Mouse (Mus musculus): ENCODE measurements around the gene Hscb. TPM values are rescaled to one million over a fixed set of nuclear protein-coding genes. Genes with fewer than 3 reads are reported as not detected.
A peak's percentile ranks its signal among the peaks of the same experiment; 100 is the strongest.

Gene Hscb
- polyA plus RNA-seq, 1 experiment: 7.9 TPM

DNA sequence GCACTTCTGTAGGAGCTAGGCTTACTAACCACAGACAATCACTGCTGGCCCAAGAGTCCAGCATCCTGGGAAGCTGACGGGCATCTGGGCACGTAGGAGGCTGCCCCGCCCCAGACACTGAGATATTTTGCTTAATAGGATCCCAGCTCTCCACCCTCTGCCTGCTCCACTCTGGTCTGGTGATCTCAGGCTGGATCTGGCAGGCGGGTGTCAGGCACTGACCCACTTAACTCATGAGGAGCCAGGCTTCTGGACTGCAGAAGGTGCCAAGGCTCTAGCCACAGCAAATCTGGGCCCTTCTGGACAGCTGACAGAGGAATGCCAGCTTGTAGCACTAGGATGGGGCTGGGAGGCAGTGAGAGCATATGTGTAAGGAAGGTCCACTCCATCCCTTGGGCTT is 37.4 kb downstream of the Hscb start:
- TF ChIP-seq CTCF (IDR thresholded peaks at IDR 0.05; ENCODE audit: borderline replicate concordance, extremely low read depth, insufficient read depth, insufficient read length) (no peak), POLR2A (IDR thresholded peaks at IDR 0.05; ENCODE audit: borderline replicate concordance, extremely low read depth, insufficient read depth, insufficient read length, poor library complexity, severe bottlenecking) (no peak)
- no peak for DNase-seq (ENCODE audit: low read depth)

DNA sequence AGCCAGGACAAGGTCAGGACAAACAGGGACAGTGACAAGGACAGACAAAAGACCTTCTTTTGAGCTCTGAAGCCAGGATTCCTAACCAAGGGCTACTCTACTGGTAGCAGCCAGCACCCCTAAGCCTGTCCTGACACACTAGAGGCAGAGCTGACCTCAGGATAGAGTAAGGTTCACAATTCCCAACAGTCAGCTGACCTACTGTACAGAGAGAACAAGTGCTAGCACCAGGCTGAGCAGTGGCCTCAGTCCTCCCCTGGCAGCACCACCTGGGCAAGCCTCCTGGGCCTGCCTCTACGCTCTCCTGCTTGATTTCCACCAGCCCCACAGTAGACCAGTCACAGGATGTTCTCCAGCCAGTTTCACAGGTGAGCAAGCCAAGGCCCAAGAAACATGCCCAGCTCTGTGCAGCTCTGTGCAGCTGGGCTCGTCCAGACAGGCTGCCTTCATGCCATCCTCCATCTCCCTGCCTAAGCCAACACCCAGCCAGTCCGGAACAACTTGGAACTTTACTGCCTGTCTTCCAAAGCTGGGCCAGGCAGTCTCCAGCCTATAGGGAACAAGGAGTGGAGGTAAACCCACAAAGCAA is 38.4 kb downstream of the Hscb start:
- TF ChIP-seq POLR2A (IDR thresholded peaks at IDR 0.05; ENCODE audit: borderline replicate concordance, extremely low read depth, insufficient read depth, insufficient read length, poor library complexity, severe bottlenecking): no peak
- no peak for TF ChIP-seq CTCF (IDR thresholded peaks at IDR 0.05; ENCODE audit: borderline replicate concordance, extremely low read depth, insufficient read depth, insufficient read length)
- no peak for DNase-seq (ENCODE audit: low read depth)

DNA sequence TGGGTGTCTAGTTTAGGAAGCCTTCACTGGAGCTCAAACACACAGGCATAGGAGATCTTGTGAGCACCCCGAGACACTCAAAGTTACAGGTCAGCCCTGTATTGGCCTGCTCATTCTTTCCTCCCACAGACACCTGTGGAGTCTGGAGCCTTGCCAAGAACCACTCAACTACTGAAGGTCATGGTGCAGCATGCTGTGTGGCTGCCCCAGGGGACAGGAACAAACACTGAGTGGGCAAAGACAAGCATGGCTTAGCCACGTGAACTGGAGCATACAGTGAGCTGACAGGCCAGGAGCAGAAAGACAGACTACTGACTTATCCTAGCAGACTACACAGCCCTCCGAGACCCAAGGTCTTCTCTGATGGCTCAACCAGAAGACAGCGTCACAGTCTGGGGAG is 41.9 kb downstream of the Hscb start:
- peak; percentile 8 for DNase-seq (ENCODE audit: low read depth)
- TF ChIP-seq CTCF (IDR thresholded peaks at IDR 0.05; ENCODE audit: borderline replicate concordance, extremely low read depth, insufficient read depth, insufficient read length) (no peak), POLR2A (IDR thresholded peaks at IDR 0.05; ENCODE audit: borderline replicate concordance, extremely low read depth, insufficient read depth, insufficient read length, poor library complexity, severe bottlenecking) (no peak)

DNA sequence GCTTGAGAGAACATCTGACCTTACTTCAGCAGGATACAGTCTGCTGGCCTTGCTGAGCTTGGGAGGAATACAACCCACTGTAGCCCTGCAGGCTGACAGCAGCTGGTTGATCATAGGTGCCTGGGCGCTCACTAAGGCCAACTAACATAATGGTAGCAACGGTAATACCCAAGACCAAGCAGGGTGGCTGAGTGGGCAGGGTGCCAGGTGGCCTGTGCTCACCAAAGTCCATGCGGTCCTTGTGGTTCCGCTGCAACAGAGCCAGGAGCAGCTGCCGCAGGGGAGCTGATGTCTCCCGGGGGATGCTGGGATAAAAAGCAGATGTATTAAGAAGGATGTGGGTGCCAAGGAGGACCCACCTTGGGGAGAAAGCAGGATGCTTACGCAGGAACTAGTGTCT is 45.2 kb downstream of the Hscb start:
- TF ChIP-seq POLR2A (IDR thresholded peaks at IDR 0.05; ENCODE audit: borderline replicate concordance, extremely low read depth, insufficient read depth, insufficient read length, poor library complexity, severe bottlenecking) (no peak), CTCF (IDR thresholded peaks at IDR 0.05; ENCODE audit: borderline replicate concordance, extremely low read depth, insufficient read depth, insufficient read length) (no peak)
- DNase-seq (ENCODE audit: low read depth): no peak

DNA sequence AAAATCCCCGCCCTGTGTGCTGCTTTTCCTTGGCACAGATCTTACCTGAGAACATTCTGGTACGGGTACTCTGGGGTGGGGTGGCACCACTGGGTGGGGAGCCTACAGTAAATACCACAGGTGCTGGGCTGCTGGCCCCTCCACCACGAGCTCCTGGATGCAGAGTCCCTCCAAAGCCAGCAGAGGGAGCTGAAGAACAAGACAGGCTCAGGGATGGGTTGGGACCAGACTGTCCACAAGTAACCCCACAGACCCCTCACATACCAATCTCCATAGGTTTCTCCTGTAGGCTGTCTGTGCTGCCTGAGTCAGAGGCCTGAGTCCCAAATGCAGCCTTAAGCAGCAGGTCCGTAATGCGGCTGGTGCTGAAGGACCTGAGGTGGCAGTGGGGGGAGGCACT is 50.9 kb downstream of the Hscb start:
- DNase-seq (ENCODE audit: low read depth): peak; percentile 66
- TF ChIP-seq CTCF (IDR thresholded peaks at IDR 0.05; ENCODE audit: borderline replicate concordance, extremely low read depth, insufficient read depth, insufficient read length) (peak; percentile 79), POLR2A (IDR thresholded peaks at IDR 0.05; ENCODE audit: borderline replicate concordance, extremely low read depth, insufficient read depth, insufficient read length, poor library complexity, severe bottlenecking) (no peak)

DNA sequence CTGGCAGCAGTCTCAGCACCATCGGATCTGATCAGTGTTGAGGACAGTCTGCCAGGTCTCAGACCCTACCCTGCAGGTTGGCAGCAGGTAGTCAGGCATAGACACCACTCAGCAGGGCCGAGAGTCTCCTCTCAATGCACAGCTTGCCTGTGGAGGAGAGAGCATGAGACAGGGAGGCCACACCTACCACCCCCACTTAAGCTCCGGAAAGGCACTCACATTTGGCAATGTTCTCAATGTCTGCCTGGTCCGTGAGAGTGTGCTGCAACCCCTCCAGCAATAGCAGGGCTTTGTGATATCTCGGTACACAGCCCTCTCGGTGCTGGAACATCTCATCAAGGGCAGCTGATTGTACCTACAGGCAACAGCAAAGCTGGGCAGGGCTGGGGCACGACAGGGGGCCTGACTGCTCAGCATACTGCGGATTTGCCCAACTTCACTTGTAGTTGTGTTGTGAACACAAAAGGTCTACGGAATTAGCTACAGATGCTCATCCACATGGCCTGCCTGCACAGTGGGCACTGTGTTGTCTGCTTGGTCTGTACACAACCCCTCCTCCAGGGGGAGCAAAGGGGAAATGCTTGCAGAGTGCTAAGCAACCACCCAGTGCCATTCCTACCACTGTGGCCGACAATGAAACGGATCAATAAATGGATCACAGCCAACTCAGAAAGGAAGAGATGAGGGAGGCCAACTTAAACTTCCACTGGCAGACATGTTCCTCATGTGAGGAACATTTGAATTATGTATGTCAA is 53.3 kb downstream of the Hscb start:
- DNase-seq (ENCODE audit: low read depth): no peak
- TF ChIP-seq POLR2A (IDR thresholded peaks at IDR 0.05; ENCODE audit: borderline replicate concordance, extremely low read depth, insufficient read depth, insufficient read length, poor library complexity, severe bottlenecking) (no peak), CTCF (IDR thresholded peaks at IDR 0.05; ENCODE audit: borderline replicate concordance, extremely low read depth, insufficient read depth, insufficient read length) (peak; percentile 19; the same call in 1 of the 2 replicates)

DNA sequence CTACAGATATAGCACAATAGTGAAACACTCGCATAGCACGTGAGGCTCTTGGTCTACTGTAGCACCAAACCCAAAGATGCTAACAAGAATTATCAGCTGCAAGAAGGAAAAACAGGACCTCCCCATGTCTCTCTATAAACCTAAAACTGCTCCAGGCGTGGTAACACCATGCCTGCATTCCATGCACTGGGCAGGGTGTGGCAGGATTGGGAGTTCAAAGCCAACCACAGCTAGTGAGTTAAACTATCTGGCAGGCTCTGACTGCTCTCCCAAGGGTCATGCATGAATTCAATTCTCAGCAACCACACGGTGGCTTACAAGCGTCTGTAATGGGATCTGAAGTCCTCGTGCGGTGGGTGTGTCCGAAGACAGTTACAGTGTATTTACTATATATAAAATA is 56.4 kb downstream of the Hscb start:
- no peak for DNase-seq (ENCODE audit: low read depth)
- TF ChIP-seq CTCF (IDR thresholded peaks at IDR 0.05; ENCODE audit: borderline replicate concordance, extremely low read depth, insufficient read depth, insufficient read length) (no peak), POLR2A (IDR thresholded peaks at IDR 0.05; ENCODE audit: borderline replicate concordance, extremely low read depth, insufficient read depth, insufficient read length, poor library complexity, severe bottlenecking) (no peak)

DNA sequence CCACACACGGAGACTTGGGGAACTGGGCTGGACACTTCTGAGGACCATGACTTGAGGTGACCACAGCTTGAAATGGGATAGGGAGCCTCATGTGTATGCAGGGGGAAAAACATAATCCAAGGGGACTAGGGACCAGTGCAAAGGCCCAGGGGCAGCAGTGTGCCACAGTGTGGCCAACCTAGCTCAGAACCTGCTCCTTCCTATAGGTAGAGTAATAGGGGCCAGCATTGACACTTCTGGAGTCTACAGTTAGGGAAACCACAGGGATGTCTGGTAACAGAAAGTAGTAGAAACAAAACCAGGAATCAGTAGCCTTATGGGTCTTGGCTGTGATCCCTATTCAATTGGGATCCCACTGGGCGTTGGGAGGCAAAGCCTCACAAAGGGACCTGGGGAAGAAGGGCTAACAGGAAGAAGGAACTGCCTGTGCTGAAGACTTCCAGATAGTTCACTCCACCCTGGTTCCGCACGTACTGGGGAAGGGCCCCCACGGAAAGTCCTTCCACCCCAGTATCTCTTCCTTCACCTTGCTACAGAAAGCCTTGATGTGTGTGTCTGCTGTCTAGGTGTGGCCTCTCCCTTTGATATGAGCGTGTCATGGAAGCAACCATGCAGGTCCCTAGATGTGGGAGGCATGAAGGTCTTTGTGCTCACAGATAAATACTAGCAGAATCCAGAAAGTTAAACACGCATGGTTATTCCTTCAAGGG is 57.9 kb downstream of the Hscb start:
- no peak for DNase-seq (ENCODE audit: low read depth)
- TF ChIP-seq POLR2A (IDR thresholded peaks at IDR 0.05; ENCODE audit: borderline replicate concordance, extremely low read depth, insufficient read depth, insufficient read length, poor library complexity, severe bottlenecking) (no peak), CTCF (IDR thresholded peaks at IDR 0.05; ENCODE audit: borderline replicate concordance, extremely low read depth, insufficient read depth, insufficient read length) (no peak)

DNA sequence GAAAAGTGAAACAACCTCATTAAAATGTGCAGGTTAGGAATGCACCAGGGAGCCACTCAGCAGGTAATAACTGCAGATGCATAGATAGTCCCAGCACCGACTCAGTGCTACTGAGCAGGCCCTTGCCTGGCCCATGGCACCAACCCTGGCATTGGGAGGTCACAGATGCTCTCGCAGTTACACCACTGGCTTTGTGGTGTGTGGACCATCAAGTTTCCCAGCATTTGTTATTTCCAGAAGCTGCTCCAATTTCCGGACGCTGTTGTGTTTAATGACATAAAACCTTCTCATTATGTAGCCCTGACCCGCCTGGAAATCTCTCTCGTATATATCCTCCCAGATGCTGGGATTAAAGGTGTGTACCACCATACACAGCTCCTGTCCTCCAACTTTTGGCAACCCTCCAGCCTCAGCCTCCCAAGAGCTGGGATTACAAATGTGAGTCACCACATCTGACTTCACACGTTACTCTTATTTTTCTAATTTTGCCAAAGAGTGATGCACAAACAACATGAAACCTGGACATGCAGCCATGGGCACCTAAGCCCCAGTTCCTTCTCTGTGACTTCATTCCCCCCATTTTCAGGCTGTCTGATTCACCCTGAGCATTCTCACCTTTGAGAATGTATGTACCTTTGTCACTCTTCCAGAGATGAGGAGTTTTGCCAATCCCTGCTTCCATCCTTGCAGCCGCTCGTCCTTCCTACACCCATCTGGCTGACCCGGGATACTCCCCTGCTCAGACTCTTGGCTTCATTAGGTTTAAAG is 58.6 kb downstream of the Hscb start:
- TF ChIP-seq CTCF (IDR thresholded peaks at IDR 0.05; ENCODE audit: borderline replicate concordance, extremely low read depth, insufficient read depth, insufficient read length): no peak
- TF ChIP-seq POLR2A (IDR thresholded peaks at IDR 0.05; ENCODE audit: borderline replicate concordance, extremely low read depth, insufficient read depth, insufficient read length, poor library complexity, severe bottlenecking): no peak
- peak; percentile 12 for DNase-seq (ENCODE audit: low read depth)

DNA sequence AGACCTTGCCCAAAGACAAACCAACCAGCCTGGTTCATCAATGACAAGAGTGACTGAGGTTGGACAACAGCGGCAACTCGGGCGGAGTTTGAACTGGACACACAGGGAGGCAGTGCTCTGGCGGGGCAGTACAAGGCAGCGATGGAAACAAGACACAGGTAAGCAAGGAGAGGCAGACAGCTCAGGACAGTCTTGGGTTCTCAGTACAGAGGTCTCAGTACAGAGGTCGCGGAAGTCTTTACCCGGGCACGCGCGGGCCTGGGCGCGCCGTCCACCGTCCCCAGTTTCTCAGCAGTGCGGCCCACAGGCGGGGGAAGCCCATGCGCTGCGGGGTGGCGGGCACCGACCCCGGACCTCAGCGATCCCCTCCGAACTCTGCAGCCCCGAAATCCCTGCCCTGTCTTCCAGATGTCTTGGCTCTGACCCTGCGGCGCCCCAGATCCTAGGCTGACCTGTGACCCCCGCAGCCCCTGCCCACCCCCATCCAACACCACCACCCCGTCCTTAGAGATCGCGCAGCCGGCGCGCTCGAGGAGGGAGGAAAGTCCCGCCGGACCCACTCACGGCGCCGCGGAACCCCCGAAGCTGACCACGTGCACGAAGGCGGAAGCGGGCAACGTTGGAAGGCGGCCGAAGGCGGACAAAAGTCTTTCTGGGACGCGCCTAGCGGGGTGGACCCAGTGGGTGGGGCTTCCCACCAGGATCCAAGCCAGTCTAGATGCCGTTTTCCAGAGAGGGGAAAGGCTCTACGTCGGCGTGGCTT is 59.4 kb downstream of the Hscb start, which contains the start of gene Pus1:
Gene Pus1 (minus strand): TSS at position 662 of the 763 bp plus-strand sequence.
- DNase-seq (ENCODE audit: low read depth): peak; percentile 94
- TF ChIP-seq CTCF (IDR thresholded peaks at IDR 0.05; ENCODE audit: borderline replicate concordance, extremely low read depth, insufficient read depth, insufficient read length) (no peak), POLR2A (IDR thresholded peaks at IDR 0.05; ENCODE audit: borderline replicate concordance, extremely low read depth, insufficient read depth, insufficient read length, poor library complexity, severe bottlenecking) (peak; percentile 13; the same call in 1 of the 2 replicates)
